Mouse (Mus musculus) hindbrain, embryonic 15.5 days (tissue): ENCODE measurements around the gene Jade1. TPM values are rescaled to one million over a fixed set of nuclear protein-coding genes. Genes with fewer than 3 reads are reported as not detected.

ENCODE experiments used
- ATAC-seq: fragments of 200-750 bp; cut with Nextera tagmentation; 2 replicates; pipeline ENCODE4 v1.8.0; 2017; ENCODE audit warnings: low read depth, moderate number of reproducible peaks, moderate TSS enrichment; ENCODE audit not compliant: low FRiP score
- H3K27ac ChIP-seq: fragments of 300-500 bp; sonication (generic); replicated peaks from 2 replicates; pipeline ENCODE4 v1.5.1; 2015; ENCODE audit warnings: mild to moderate bottlenecking, inconsistent platforms
- H3K27me3 ChIP-seq: fragments of 300-500 bp; sonication (generic); 2 replicates; pipeline ENCODE4 v1.6.1; 2015; ENCODE audit warnings: control low read depth, inconsistent platforms
- H3K36me3 ChIP-seq: fragments of 300-500 bp; sonication (generic); 2 replicates; pipeline ENCODE4 v1.6.1; 2015; ENCODE audit warnings: control low read depth, inconsistent platforms
- H3K4me1 ChIP-seq: fragments of 300-500 bp; sonication (generic); replicated peaks from 2 replicates; pipeline ENCODE4 v1.6.1; 2015; ENCODE audit warnings: control low read depth, inconsistent platforms
- H3K4me2 ChIP-seq: fragments of 300-500 bp; sonication (generic); 2 replicates; pipeline ENCODE4 v1.6.1; 2015; ENCODE audit warnings: moderate library complexity, mild to moderate bottlenecking, inconsistent platforms
- H3K4me3 ChIP-seq: fragments of 300-500 bp; sonication (generic); 2 replicates; pipeline ENCODE4 v1.5.1; 2015; ENCODE audit warnings: mild to moderate bottlenecking, inconsistent platforms
- H3K9ac ChIP-seq: fragments of 300-500 bp; sonication (generic); 2 replicates; pipeline ENCODE4 v1.6.1; 2015; ENCODE audit warnings: inconsistent platforms
- H3K9me3 ChIP-seq: fragments of 300-500 bp; sonication (generic); 2 replicates; pipeline ENCODE4 v1.6.1; 2016; ENCODE audit warnings: control low read depth, inconsistent platforms
- WGBS: fragments of 180-500 bp; shearing (Covaris S2); methylation state at CpG from one replicate; pipeline ENCODE4 v1.1.7; 2015; 5-methylcytosine and 5-hydroxymethylcytosine counted together
- polyA plus RNA-seq: library from polyadenylated mRNA; unstranded; fragments of >200 nt; fragmentation: Nextera tagmentation; extraction: Ambion mirVana; gene quantifications from 2 replicates; pipeline ENCODE4 v1.2.1, GENCODE M21; 2015

The Jade1 gene
- polyA plus RNA-seq, 1 experiment from 2014 or later = 14.2 TPM

DNA sequence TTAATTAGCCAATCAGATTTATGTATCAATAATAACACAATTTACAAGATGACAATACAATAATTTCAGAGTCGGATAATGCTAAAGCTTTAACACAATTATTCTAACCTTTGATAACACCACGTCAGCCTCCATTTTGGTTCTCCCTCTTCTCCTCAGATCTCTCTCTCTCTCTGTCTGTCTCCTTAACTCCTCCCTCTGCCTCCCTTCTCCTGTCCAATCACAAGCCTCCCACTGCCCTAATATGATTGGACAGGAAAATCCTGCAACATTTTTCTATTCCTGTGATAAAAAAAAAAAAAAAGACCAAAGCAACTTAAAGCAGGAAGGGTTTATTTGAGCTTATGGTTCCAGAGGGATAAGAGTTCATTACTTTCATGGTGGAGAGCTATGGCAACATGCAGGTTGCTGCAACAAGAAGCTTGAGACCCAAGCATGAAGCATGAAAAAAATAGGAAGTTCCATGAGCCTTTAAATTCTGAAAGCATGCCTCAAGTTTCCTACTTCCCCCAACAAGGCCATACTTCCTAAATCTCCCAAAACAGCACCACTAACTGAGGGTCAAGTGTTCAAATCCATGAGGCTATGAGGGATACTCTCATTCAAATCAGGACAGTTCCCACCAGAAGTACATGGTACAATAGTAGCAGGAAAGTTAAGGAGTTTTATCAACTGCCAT is 27.1 kb upstream of the Jade1 start:
- Histone ChIP-seq H3K4me1 (no peaks in the 10 kb centered on the region), H3K4me3 (no peak overlapping the region), H3K36me3 (no peaks in the 10 kb centered on the region), H3K9me3 (no peaks in the 10 kb centered on the region), H3K27ac (no peak overlapping the region), H3K4me2 (no peak overlapping the region), H3K9ac (no peak overlapping the region), H3K27me3 (no peaks in the 10 kb centered on the region)
- ATAC-seq = no peak
- 96% methylated on average over 2 of the region's 2 CpGs for WGBS

DNA sequence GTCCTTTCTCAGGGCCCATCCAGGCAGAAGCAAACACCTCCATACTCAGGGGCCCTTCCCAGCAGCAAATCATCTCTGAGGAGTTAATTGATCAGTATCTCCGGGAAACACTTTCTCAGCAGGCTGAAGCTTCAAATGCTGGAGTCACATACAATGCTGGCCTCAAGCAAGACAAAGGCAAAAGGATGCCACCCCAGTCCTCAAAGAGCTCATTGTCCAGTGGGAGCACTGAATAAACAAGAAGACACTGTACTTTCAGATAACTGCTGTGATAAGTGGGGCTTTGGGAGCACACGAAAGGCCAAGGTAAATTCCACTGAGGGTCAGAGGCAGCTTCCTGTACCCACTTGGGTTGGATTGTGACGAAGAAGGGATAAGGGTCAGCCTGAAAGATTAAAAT is 25.4 kb upstream of the Jade1 start:
- Histone ChIP-seq H3K4me2 (no peak overlapping the region), H3K9ac (no peak overlapping the region), H3K36me3 (no peaks in the 10 kb centered on the region), H3K4me1 (no peaks in the 10 kb centered on the region), H3K27ac (no peak overlapping the region), H3K27me3 (no peaks in the 10 kb centered on the region), H3K9me3 (no peaks in the 10 kb centered on the region), H3K4me3 (no peak overlapping the region)
- no peak for ATAC-seq
- whole genome bisulfite sequencing = 66% methylated on average over 3 of the region's 3 CpGs

DNA sequence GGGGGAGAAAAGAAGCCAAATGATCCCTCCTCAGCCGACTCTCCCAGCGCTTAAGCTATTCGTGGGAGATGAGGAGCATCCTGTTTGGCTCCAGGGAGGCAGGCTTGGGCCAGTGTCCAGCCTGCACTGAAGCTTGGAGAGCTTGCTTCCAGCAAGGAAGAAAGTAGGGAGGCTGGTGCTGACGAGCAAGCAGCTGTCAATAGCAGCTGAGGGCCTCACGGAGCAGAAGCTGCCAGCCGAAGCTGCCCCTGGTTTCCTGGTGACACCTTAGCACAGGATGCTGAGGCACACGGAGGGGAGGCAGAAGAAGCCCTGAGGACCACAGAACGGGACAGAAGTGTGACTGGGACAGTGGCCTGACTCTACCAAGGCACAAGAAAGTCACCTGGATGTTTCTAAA is 24.0 kb upstream of the Jade1 start:
- Histone ChIP-seq H3K9me3 (no peaks in the 10 kb centered on the region), H3K4me1 (no peaks in the 10 kb centered on the region), H3K9ac (no peak overlapping the region), H3K36me3 (no peaks in the 10 kb centered on the region), H3K4me3 (no peak overlapping the region), H3K4me2 (no peak overlapping the region), H3K27ac (no peak overlapping the region), H3K27me3 (no peaks in the 10 kb centered on the region)
- ATAC-seq = no peak
- 50% methylated on average over 8 of the region's 8 CpGs for WGBS

DNA sequence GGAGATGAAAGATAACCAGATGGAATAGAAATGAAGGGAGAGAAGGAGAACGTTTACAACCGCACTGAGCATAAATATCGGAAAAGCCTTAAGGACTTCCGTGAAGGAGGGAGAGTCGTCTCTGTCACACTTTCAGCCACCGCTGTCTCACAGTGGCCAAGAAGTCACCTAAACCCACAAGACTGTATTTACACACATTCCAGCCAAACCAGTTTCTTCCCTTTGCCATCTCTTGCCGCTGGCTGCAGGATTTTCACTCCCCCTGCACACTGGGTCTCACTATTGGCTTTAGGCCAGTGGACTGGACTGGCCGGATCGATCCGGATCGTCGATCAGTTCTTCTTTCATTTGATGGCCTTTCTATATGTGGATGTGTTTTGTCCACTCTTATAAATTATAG is 23.4 kb upstream of the Jade1 start:
- no peak overlapping the region for H3K27ac ChIP-seq
- no peaks in the 10 kb centered on the region for H3K4me1 ChIP-seq
- no peak overlapping the region for H3K9ac ChIP-seq
- H3K9me3 ChIP-seq = no peaks in the 10 kb centered on the region
- 89% methylated on average over 12 of the region's 12 CpGs for WGBS
- H3K27me3 ChIP-seq = no peaks in the 10 kb centered on the region
- ATAC-seq = no peak
- H3K36me3 ChIP-seq = no peaks in the 10 kb centered on the region
- no peak overlapping the region for H3K4me2 ChIP-seq
- no peak overlapping the region for H3K4me3 ChIP-seq

DNA sequence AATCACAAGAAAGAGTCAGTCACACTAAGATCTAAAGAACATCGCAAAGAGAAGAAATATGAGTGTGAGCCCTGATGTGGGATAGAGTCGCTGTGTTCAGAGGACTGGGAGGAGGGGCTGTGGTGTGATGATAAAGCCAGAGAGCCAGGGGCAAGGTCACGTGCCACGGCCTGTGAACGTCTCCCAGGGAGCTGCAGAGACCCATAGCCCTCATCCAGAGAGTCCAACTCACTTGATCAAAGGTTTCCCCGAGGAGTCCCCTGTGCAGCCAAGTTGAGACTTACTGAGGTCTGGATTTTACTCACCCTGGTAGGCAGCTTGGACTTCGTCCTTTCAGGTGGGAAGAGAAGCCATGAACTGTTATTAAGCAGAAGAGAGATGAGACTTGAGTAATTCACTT is 21.9 kb upstream of the Jade1 start:
- Histone ChIP-seq H3K4me2 (no peak overlapping the region), H3K36me3 (no peaks in the 10 kb centered on the region), H3K4me1 (no peaks in the 10 kb centered on the region), H3K27ac (no peak overlapping the region), H3K9me3 (no peaks in the 10 kb centered on the region), H3K9ac (no peak overlapping the region), H3K27me3 (no peaks in the 10 kb centered on the region), H3K4me3 (no peak overlapping the region)
- 66% methylated on average over 7 of the region's 7 CpGs for WGBS
- ATAC-seq = no peak

DNA sequence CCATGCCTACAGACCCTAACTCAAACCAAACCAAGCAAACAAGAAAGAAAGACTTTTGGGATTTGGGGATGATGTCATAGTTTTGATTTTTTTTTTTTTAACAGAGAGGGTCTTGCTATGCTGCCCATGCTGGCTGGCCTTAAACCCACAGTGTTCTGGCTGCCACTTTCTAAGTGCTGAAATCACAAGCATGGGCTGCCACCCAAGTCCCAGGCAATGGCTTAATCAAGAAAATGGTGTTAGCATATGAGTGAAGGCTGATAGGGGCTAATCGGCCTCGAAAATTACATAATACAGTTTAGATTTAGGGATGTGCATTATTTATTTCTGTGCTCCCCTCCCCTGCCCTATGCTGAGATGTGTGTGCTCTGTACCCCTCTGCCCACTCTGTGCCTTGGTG is 17.6 kb upstream of the Jade1 start:
- Histone ChIP-seq H3K9me3 (no peaks in the 10 kb centered on the region), H3K27me3 (no peaks in the 10 kb centered on the region), H3K4me1 (no peaks in the 10 kb centered on the region), H3K9ac (no peak overlapping the region), H3K36me3 (no peaks in the 10 kb centered on the region), H3K4me3 (no peak overlapping the region), H3K27ac (no peak overlapping the region), H3K4me2 (no peak overlapping the region)
- 94% methylated on average over 2 of the region's 2 CpGs for WGBS
- no peak for ATAC-seq

DNA sequence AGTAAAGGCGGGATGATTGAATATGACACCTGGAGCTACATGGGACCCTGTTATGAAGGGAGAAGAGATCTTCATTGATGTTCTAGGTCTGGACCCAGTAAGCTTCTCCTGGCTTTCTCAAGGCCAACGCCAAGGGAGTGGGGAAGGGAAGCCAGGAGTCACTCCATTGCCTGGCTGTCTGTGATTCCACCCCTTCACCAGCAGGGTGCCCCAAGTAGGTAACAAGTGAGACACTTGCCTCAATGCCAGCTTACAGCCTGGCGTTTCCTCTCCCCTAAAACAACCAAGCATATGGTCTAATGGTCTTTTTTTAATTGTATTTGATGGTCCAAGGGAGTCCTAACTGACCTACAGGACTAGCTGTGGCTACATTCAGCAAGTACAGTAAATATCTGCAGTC is 14.2 kb upstream of the Jade1 start:
- Histone ChIP-seq H3K36me3 (no peaks in the 10 kb centered on the region), H3K4me1 (no peaks in the 10 kb centered on the region), H3K9me3 (no peaks in the 10 kb centered on the region), H3K4me2 (no peak overlapping the region), H3K4me3 (no peak overlapping the region), H3K27ac (no peak overlapping the region), H3K9ac (no peak overlapping the region), H3K27me3 (no peaks in the 10 kb centered on the region)
- WGBS = 87% methylated on average over 3 of the region's 3 CpGs
- ATAC-seq = no peak

DNA sequence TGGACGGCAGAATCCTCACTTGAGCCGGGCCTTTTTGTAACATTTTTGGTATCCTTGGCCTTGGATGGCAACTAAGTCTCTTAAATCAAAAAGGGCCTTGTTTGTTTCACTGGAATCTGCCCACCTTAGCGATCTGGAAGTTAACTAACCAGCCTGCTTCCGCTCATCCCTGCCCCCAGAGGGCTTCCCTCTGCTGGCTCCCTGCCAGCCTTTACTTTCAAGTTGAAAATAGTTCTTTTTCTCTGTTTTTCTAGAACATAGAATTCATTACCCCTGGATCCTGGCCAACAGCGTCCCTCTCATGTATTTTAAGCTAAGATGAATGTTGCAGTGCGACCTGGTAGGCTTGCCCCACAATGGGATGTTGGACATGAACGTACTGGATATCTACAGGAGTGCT is 11.1 kb upstream of the Jade1 start:
- H3K27ac ChIP-seq = no peak overlapping the region
- no peak overlapping the region for H3K4me3 ChIP-seq
- H3K27me3 ChIP-seq = no peaks in the 10 kb centered on the region
- no peak overlapping the region for H3K9ac ChIP-seq
- no peaks in the 10 kb centered on the region for H3K4me1 ChIP-seq
- no peak for ATAC-seq
- H3K36me3 ChIP-seq = no peaks in the 10 kb centered on the region
- no peak overlapping the region for H3K4me2 ChIP-seq
- 51% methylated on average over 7 of the region's 7 CpGs for WGBS
- H3K9me3 ChIP-seq = no peaks in the 10 kb centered on the region

DNA sequence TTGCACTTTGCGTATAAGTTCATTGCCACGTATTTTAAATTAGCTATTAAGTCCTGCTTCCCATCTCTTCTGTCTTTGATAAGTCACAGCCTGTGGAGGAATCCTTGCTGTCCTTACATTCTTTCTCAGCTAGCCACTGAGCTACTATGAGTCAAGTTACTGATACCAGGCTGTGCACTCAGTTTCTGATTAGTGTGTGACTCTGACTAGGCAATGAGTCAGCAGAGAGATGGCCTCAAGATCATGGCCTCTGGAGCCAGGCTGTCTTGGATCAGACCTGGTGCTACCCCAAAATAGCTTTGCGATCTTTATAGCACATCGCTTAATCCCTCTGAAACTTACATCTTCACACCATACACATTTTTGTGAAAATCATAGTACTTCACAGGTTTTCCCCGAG is 8.2 kb upstream of the Jade1 start:
- WGBS = 94% methylated on average over 5 of the region's 5 CpGs
- no peak overlapping the region for H3K4me3 ChIP-seq

DNA sequence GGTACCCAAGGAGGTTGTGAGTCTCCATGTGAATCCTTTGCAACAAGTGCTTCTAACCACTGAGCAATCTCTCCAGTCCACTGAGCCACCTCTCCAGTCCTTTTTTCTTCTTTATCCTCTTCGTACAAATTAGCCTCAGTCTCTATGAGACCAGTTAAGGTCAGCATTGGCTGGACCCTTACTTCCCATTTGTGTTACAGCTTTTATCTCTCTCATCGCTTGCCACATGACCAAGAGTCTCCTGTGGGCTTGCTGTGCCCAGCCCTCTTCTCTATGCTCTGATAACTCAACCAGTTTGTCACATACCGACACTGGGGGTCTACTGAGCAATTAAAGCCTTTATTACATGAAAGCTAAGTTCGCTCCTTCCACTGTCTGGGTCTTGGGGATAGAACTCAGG is 7.3 kb upstream of the Jade1 start:
- H3K9me3 ChIP-seq = no peaks in the 10 kb centered on the region
- no peak overlapping the region for H3K4me2 ChIP-seq
- WGBS = 89% methylated on average over 4 of the region's 4 CpGs
- H3K27ac ChIP-seq = no peak overlapping the region
- no peaks in the 10 kb centered on the region for H3K27me3 ChIP-seq
- H3K4me3 ChIP-seq = no peak overlapping the region
- no peak overlapping the region for H3K9ac ChIP-seq
- no peaks in the 10 kb centered on the region for H3K36me3 ChIP-seq
- no peaks in the 10 kb centered on the region for H3K4me1 ChIP-seq
- ATAC-seq = no peak

More for the DNA sequence above, 8.2 kb upstream of the Jade1 start:
- H3K27ac ChIP-seq = no peak overlapping the region
- no peaks in the 10 kb centered on the region for H3K4me1 ChIP-seq
- H3K9ac ChIP-seq = no peak overlapping the region
- ATAC-seq = no peak
- H3K36me3 ChIP-seq = no peaks in the 10 kb centered on the region
- no peaks in the 10 kb centered on the region for H3K9me3 ChIP-seq
- no peaks in the 10 kb centered on the region for H3K27me3 ChIP-seq
- no peak overlapping the region for H3K4me2 ChIP-seq

DNA sequence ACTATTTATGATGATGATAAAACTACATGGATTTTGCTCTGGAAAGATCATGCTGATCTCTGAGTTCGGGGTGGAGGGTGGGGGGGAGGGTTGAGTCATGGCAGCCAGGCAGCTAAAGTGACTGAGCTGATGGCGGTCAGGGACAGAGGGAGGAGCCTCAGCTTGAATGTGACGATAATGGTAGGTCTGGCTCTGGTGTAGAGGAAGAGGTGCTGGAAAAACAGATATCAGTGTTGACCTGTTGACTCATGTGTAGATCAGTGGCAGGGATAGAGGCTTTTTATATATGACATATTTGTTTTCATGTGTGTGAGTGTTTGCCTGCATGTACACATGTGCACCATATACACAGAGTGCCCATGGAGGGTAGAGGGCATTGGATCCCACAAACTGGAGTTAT is 3.9 kb upstream of the Jade1 start:
- no peak overlapping the region for H3K4me2 ChIP-seq
- no peak overlapping the region for H3K9ac ChIP-seq
- H3K4me1 ChIP-seq = no peaks in the 10 kb centered on the region
- H3K27me3 ChIP-seq = no peaks in the 10 kb centered on the region
- WGBS = 75% methylated on average over 3 of the region's 3 CpGs
- no peak overlapping the region for H3K27ac ChIP-seq
- H3K36me3 ChIP-seq = no peaks in the 10 kb centered on the region
- H3K4me3 ChIP-seq = no peak overlapping the region
- H3K9me3 ChIP-seq = no peaks in the 10 kb centered on the region
- ATAC-seq = no peak

DNA sequence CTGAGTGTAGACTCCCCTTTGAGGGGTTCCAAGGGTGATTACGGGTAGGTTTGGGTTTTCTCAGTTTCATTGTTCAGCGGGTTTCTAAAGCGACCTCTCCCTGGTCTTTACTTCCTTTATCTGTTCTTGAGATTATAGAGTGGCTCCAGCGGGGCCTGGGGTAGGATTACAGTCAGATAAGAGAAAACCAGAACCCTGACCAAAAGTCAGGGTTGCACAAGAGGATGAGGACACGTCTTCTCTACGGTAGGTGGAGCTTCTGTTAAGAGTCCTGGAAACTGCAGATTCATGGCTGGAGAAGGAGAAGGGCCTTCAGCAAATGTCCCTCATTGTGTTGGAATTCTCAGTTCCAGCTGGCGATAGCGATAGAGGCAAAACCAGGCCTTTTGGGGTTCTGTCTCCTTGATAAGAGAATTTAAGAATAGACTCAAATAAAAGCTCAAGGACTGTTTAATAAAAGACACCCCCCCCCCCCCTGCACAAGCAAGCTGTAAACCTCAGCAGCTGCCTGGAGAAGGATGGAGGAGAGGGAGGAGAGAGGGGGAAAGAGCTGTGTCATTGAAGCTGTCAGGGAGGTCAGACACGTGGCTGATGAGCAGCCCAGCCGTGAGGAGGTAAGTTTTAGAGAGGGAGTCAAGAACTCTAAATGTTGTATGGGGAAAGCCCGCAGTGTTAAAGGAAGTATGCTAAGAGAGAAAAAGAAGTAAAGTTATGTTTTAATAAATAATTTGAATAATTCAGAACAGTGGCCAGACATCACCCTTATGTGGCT is 2.6 kb upstream of the Jade1 start:
- H3K9ac ChIP-seq = no peak overlapping the region
- H3K4me2 ChIP-seq = no peak overlapping the region
- no peaks in the 10 kb centered on the region for H3K4me1 ChIP-seq
- H3K27me3 ChIP-seq = no peaks in the 10 kb centered on the region
- no peaks in the 10 kb centered on the region for H3K9me3 ChIP-seq
- no peaks in the 10 kb centered on the region for H3K36me3 ChIP-seq
- WGBS = 84% methylated on average over 11 of the region's 11 CpGs
- ATAC-seq = no peak
- no peak overlapping the region for H3K27ac ChIP-seq
- H3K4me3 ChIP-seq = no peak overlapping the region

DNA sequence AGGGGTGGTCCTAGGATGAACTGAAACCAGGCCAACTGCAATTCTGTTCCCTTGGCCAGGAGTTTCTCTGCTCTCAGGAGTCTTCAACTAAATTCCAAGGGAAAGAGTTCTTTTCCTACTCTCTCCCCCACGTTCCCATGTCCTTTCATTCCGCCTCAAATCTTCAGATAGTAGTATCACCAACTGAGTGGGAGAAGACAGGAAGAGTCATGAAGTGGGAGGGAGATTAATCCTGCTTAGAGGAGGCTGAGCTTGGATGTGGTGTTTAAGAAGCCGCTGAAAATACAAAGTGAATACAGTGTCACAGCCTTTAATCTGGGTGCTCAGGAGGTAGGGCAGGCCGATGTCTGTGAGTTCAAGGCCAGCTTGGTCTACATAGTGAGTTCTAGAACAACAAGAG is 1.9 kb upstream of the Jade1 start:
- no peak overlapping the region for H3K27ac ChIP-seq
- no peaks in the 10 kb centered on the region for H3K9me3 ChIP-seq
- H3K4me3 ChIP-seq = no peak overlapping the region
- no peak overlapping the region for H3K9ac ChIP-seq
- H3K4me1 ChIP-seq = no peaks in the 10 kb centered on the region
- H3K4me2 ChIP-seq = no peak overlapping the region
- no peak for ATAC-seq
- no peaks in the 10 kb centered on the region for H3K27me3 ChIP-seq
- no peaks in the 10 kb centered on the region for H3K36me3 ChIP-seq
- 81% methylated on average over 4 of the region's 4 CpGs for WGBS
